Mouse (Mus musculus): Measurements from ENCODE around the gene Vmn2r35.
"Not testable (repeated sequence)": the region's sequence is repeated elsewhere in the genome, so short reads cannot be mapped to it uniquely, and the experiment has no call there.

Gene Vmn2r35

DNA sequence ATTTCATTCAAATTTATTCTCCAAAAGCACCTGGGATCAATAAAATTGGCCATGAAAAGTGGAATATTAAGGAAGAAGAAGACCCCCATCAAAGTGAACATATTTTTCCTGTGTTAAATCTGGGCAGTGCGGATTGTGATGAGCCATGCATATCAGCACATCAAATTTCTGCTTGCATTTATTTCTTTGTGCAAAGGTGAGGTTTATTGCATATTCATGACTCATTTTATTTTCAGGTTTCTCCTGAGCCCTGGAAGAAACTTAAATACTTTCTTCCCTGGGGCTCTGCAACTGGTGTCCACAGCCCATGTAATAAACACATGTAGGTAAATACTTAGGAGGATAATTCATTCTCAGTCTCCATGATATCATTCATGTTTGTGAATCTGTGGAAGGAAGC, at the start of gene Vmn2r35:
TSS of gene Vmn2r35 (minus strand) at position 101 of the 400 bp plus-strand sequence.
- DNase-seq, result not testable (repeated sequence)

DNA sequence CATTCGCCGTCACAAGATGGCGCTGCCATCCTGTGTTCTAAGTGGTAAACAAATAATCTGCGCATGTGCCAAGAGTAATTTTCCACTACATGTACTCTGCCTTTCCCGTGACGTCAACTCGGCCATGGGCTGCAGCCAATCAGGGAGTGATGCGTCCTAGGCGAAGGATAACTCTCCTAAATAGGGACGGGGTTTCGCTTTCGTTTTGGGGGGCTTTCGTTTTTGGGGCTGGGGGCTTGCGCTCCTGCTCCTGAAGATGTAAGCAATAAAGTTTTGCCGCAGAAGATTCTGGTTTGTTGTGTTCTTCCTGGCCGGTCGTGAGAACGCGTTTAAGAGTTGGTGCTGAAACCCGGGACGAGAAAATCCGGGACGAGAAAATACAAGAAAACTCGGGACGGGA, 25.5 kb downstream of the Vmn2r35 start:
- not testable (repeated sequence) for DNase-seq

Measured in right cerebral cortex, adult 18-20 months (tissue).